Mouse (Mus musculus) liver, embryonic 13.5 days (tissue): ENCODE measurements around the gene Zfhx3. TPM values are rescaled to one million over a fixed set of nuclear protein-coding genes. Genes with fewer than 3 reads are reported as not detected.
A peak's percentile ranks its signal among the peaks of the same experiment; 100 is the strongest.

Source experiments
- ATAC-seq: fragments of 200-750 bp; cut with Nextera tagmentation; 2 replicates; pipeline ENCODE4 v1.8.0; 2017; ENCODE audit warnings: low read depth, mild to moderate bottlenecking, moderate number of reproducible peaks, moderate library complexity
- DNase-seq: peaks from one replicate; pipeline ENCODE4 v3.0.0; 2022
- H3K27ac ChIP-seq: fragments of 300-500 bp; sonication (generic); 2 replicates; pipeline ENCODE4 v1.5.1; 2015; ENCODE audit warnings: moderate library complexity, mild to moderate bottlenecking, inconsistent platforms
- H3K27me3 ChIP-seq: fragments of 300-500 bp; sonication (generic); 2 replicates; pipeline ENCODE4 v1.6.1; 2015; ENCODE audit warnings: mild to moderate bottlenecking, inconsistent platforms
- H3K36me3 ChIP-seq: fragments of 300-500 bp; sonication (generic); 2 replicates; pipeline ENCODE4 v1.6.1; 2015; ENCODE audit warnings: mild to moderate bottlenecking, inconsistent platforms
- H3K4me1 ChIP-seq: fragments of 300-500 bp; sonication (generic); replicated peaks from 2 replicates; pipeline ENCODE4 v1.6.1; 2015; ENCODE audit warnings: inconsistent platforms
- H3K4me2 ChIP-seq: fragments of 300-500 bp; sonication (generic); 2 replicates; pipeline ENCODE4 v1.6.1; 2015; ENCODE audit warnings: inconsistent platforms, mild to moderate bottlenecking, moderate library complexity
- H3K4me3 ChIP-seq: fragments of 300-500 bp; sonication (generic); replicated peaks from 2 replicates; pipeline ENCODE4 v1.5.1; 2015; ENCODE audit warnings: mild to moderate bottlenecking, inconsistent platforms
- H3K9ac ChIP-seq: fragments of 300-500 bp; sonication (generic); 2 replicates; pipeline ENCODE4 v1.6.1; 2015; ENCODE audit warnings: mild to moderate bottlenecking, inconsistent platforms
- H3K9me3 ChIP-seq: fragments of 300-500 bp; sonication (generic); replicated peaks from 2 replicates; pipeline ENCODE4 v1.6.1; 2016; ENCODE audit warnings: inconsistent platforms
- WGBS: fragments of 180-500 bp; shearing (Covaris S2); methylation state at CpG from one replicate; pipeline ENCODE4 v1.1.7; 2015; ENCODE audit not compliant: insufficient replicate concordance; 5-methylcytosine and 5-hydroxymethylcytosine counted together
- polyA plus RNA-seq: library from polyadenylated mRNA; unstranded; fragments of >200 nt; fragmentation: Nextera tagmentation; extraction: Ambion mirVana; gene quantifications from 2 replicates; pipeline ENCODE4 v1.2.1, GENCODE M21; 2015

Zfhx3 gene
- polyA plus RNA-seq, 1 experiment from 2014 or later = 1.0 TPM

DNA sequence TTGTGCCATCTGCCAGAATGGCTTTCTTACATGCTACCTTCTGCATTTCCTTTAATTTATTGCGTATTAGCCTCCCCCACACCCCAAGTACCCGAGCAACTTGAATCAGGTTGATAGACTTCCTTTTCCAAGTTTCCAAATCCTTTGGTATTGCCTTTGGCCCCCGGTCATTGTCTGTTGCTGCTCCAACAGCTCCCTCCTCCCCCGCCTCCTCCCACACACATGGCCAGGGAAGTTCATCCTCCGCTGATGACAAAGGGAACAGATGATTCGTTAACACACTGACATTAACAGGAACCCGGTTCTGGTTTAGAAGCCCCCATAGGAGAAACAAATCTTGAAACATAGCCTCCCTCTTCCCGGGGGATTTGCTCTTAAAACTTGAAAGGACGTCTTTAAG lies 917.5 kb downstream of the Zfhx3 start:
- Histone ChIP-seq H3K9ac (no peak overlapping the region), H3K36me3 (0 out of 2 replicates have a peak, but pooled peaks cover 2% of the 10 kb centered on the region), H3K27ac (no peak overlapping the region), H3K9me3 (no peaks in the 10 kb centered on the region), H3K4me1 (no peaks in the 10 kb centered on the region), H3K27me3 (no peaks in the 10 kb centered on the region), H3K4me3 (no peak overlapping the region), H3K4me2 (no peak overlapping the region)
- ATAC-seq (no peak), DNase-seq (no peak)
- WGBS = 67% methylated on average over 9 of the region's 9 CpGs

DNA sequence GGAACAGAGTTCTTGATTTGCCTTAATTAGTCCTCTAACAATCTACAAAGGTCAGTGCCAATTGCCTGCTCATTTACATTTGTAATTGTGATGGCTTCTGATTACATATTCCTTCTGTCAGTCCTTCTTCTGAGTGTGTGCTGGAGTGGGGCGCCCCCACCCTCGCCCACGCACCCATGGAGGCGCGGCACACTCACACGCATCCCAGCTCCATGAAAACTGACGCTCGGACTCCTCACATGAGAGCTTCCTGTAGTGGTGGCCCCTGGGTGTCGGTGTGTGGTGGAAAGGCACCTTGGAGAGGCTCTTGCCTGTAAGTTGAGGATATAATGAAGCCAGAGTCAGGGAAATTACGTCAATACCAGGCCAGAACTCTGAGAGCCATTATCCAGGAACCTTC lies 921.0 kb downstream of the Zfhx3 start:
- H3K9me3 ChIP-seq = no peaks in the 10 kb centered on the region
- 80% methylated on average over 10 of the region's 10 CpGs for WGBS
- no peaks in the 10 kb centered on the region for H3K36me3 ChIP-seq
- no peak overlapping the region for H3K4me2 ChIP-seq
- ATAC-seq (no peak), DNase-seq (no peak)
- H3K27me3 ChIP-seq = no peaks in the 10 kb centered on the region
- H3K4me1 ChIP-seq = peaks cover 24% of the 10 kb centered on the region
- no peak overlapping the region for H3K9ac ChIP-seq
- no peak overlapping the region for H3K27ac ChIP-seq
- no peak overlapping the region for H3K4me3 ChIP-seq

DNA sequence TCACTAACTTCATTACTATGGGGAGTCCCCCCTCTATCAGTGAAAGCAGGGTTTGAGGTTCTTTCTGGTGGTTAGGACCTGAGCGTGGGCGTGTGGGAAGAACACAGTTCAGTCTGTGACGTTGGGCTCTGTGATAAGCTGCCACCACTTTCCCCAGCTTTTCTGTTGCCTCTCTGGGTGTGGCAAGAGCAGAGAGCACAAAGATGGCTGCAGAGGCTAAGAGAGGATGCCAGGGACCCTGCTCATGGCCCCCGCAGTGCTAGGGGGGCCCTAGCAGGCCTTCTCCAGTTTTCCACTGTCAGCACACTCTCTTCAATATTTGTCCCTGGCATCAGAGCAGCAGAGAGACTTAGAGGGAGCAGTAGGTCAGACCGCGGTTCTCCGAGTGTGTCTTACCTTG lies 924.0 kb downstream of the Zfhx3 start:
- H3K27ac ChIP-seq = no peak overlapping the region
- H3K36me3 ChIP-seq = no peaks in the 10 kb centered on the region
- WGBS = 46% methylated on average over 7 of the region's 7 CpGs
- peaks cover 29% of the 10 kb centered on the region for H3K4me1 ChIP-seq
- DNase-seq (no peak), ATAC-seq (peak; percentile 63; the same call in 1 of the 2 replicates)
- H3K4me2 ChIP-seq = no peak overlapping the region
- H3K27me3 ChIP-seq = no peaks in the 10 kb centered on the region
- H3K9me3 ChIP-seq = no peaks in the 10 kb centered on the region
- H3K9ac ChIP-seq = no peak overlapping the region
- no peak overlapping the region for H3K4me3 ChIP-seq

DNA sequence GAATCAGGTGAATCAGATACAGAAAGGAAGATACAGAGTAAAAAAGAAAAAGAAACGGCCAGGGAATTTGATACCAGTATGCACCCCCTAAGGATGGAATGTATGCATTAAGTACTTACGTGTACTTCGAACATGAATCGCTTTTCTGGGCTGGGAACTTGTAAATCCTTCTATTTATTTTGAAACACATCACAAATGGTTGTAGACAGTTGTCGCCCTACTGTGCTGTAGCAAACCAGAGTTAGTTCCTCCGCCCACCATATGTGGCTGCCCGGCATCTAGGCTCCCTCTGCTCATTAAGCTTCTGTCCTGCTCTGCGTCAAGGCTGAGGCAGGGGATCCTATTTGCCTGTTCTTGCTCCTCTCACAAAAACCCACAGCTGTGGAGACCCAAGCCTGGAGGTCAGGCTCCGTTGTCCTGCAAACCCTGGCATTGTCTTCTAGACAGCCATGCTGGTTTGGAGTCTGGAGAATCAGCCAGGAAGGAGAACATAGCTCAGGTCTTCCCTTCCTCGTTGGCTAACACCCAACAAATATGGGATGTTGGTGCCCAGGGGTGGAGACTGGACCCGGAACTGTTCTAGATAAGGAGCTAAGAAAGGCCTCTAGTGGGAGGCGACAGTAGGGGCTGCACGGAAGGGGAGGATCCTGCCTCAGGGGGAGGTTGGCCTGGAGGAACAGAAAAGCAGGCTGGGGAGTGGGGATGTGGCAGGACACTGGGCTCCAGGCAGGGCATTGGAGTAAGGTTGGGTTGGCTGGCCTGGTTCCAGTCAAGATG lies 925.2 kb downstream of the Zfhx3 start:
- Histone ChIP-seq H3K9me3 (no peaks in the 10 kb centered on the region), H3K4me1 (peaks cover 29% of the 10 kb centered on the region), H3K27me3 (no peaks in the 10 kb centered on the region), H3K27ac (peak overlapping the region; percentile 34; the same call in 1 of the 2 replicates), H3K4me3 (no peak overlapping the region), H3K4me2 (peak overlapping the region; percentile 35), H3K36me3 (no peaks in the 10 kb centered on the region), H3K9ac (no peak overlapping the region)
- ATAC-seq (peak; percentile 83), DNase-seq (no peak)
- 48% methylated on average over 13 of the region's 13 CpGs for WGBS

DNA sequence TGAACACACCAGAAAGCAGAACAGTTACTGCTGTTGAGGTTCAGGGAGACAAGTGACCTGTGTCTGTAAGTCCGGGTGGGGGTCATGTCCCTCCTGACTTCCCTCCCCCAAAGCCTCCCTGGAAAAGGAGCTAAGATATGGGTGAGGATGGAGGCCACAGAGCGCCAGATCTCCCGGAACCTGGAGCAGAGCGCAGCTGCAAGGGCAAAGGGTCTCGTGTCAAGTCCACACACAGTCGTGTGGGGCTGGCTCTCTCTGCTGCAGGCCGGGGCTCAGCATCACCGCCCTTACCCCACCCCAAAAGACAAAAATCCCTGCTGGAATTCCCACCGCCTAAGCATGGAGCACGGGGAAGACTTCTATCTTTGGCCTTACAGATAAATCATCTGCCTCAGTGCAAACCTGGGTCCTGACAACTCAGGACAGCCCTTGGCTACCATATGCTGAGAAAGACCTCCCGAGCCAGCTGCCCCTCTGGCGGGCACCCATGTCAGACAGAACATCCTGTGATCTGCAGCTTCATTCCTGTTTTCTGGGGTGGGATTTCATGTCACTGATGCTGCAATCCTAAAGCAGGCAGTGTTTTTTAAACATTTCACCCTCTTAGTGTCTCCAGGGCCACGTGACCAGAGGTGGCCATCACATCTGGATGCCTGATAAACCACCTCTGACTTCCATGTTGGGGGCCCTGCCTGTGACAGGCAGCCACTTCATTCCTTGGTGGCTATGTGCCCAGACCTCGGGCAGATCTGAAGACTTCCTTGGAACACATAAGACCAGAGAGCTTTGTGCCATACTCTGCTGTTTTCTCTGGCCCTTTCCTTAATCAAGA lies 926.0 kb downstream of the Zfhx3 start:
- H3K9me3 ChIP-seq = no peaks in the 10 kb centered on the region
- no peaks in the 10 kb centered on the region for H3K36me3 ChIP-seq
- peaks cover 29% of the 10 kb centered on the region for H3K4me1 ChIP-seq
- H3K27me3 ChIP-seq = no peaks in the 10 kb centered on the region
- H3K9ac ChIP-seq = 0 out of 2 replicates have a peak overlapping the region, but pooled peaks have one; percentile 33
- H3K4me3 ChIP-seq = no peak overlapping the region
- DNase-seq = no peak
- H3K4me2 ChIP-seq = peak overlapping the region; percentile 35; the same call in 1 of the 2 replicates
- WGBS = 69% methylated on average over 14 of the region's 14 CpGs
- ATAC-seq = no peak; the same call in 1 of the 2 replicates
- H3K27ac ChIP-seq = no peak overlapping the region

DNA sequence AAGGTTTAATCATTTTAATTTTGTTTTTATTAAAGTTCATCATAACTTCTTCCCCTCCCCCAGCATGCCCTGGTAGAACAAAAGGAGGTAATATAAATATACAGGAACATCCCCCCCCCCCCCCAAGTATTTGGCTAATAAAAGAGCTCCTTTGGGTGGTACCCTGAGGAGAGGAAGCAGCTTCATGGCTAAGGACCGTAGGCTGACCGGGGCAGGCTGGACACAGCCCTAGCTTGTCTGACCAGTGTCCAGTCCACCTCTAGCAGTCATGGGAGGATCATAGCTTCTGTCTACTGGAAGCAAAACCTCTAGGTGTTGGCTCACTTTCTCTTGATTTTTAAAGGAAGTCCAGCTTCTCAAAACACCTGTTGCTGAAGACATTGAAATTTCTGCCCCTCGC lies 927.0 kb downstream of the Zfhx3 start:
- H3K27me3 ChIP-seq = no peaks in the 10 kb centered on the region
- 74% methylated on average over 3 of the region's 3 CpGs for WGBS
- H3K27ac ChIP-seq = no peak overlapping the region
- H3K4me2 ChIP-seq = no peak overlapping the region
- peaks cover 29% of the 10 kb centered on the region for H3K4me1 ChIP-seq
- no peak overlapping the region for H3K9ac ChIP-seq
- H3K9me3 ChIP-seq = no peaks in the 10 kb centered on the region
- no peaks in the 10 kb centered on the region; the same call in 1 of the 2 replicates for H3K36me3 ChIP-seq
- ATAC-seq (no peak), DNase-seq (no peak)
- H3K4me3 ChIP-seq = no peak overlapping the region

DNA sequence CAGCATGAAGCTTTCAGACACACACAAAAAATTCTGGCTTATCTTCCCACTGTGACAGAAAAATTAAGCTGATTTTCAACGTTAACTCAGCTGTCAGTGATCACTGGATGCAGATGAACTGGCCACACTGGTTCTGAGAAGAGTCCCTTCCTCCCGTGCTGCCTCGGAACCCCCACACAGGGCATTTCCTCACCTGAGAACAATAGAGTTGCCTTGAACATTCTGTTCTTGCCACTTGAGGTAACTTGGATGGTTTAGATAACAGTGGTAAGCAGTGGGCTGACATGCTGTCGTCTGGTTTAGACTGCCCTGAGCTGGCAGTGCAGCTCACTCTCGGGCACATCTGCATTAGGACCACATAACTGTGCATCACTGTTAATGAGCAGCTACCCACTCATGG lies 927.5 kb downstream of the Zfhx3 start:
- Histone ChIP-seq H3K4me1 (peaks cover 29% of the 10 kb centered on the region), H3K36me3 (no peaks in the 10 kb centered on the region; the same call in 1 of the 2 replicates), H3K27ac (no peak overlapping the region), H3K9ac (no peak overlapping the region), H3K4me3 (no peak overlapping the region), H3K27me3 (no peaks in the 10 kb centered on the region), H3K4me2 (no peak overlapping the region), H3K9me3 (no peaks in the 10 kb centered on the region)
- no peak for ATAC-seq
- WGBS = 46% methylated on average over 5 of the region's 5 CpGs
- DNase-seq = no peak

DNA sequence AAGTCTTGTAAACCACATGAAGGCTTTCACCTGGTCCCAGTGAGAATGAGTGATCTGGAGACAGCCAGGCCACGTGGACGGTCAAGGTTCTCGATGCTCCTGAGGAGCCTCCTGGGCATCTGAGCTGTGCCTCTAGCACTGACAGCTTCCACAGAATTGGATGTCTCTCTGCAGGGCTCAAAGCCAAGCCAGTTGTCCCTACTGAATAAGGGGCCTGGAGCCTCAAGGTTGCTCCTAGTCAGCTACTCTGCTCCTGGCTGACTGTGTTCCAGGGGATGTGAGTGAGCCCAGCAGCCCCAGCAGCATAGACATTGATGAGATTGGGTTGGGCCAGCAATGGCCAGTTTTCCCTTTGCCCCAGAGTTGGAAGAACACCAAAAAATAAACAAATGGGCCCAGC lies 927.9 kb downstream of the Zfhx3 start:
- 89% methylated on average over 3 of the region's 3 CpGs for WGBS
- no peaks in the 10 kb centered on the region; the same call in 1 of the 2 replicates for H3K36me3 ChIP-seq
- H3K4me2 ChIP-seq = no peak overlapping the region
- H3K9me3 ChIP-seq = no peaks in the 10 kb centered on the region
- H3K9ac ChIP-seq = no peak overlapping the region
- H3K27me3 ChIP-seq = no peaks in the 10 kb centered on the region
- DNase-seq = no peak
- H3K4me3 ChIP-seq = no peak overlapping the region
- ATAC-seq = no peak
- peaks cover 29% of the 10 kb centered on the region for H3K4me1 ChIP-seq
- no peak overlapping the region for H3K27ac ChIP-seq

DNA sequence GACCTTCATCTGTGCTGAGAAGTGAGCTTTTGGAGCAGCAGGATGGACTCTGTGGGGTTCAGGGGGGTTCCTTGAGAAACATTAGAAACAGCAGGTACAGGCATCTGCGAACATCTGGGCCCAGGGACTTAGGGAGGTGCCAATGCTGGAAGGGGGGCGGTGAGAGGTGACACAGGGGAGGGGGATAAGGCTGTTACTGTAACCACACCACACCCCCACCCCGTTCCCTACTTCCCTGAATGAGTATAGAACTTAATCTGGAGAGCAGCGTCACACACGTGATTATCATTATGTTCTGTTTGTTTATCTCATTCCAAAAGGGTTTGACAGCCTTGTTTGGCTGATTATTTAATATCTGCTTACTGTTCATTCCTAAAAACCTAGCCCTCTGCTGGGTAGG lies 933.3 kb downstream of the Zfhx3 start:
- Histone ChIP-seq H3K4me3 (no peak overlapping the region), H3K36me3 (no peaks in the 10 kb centered on the region; the same call in 1 of the 2 replicates), H3K9ac (no peak overlapping the region), H3K9me3 (no peaks in the 10 kb centered on the region), H3K4me1 (0 out of 2 replicates have a peak, but pooled peaks cover 7% of the 10 kb centered on the region), H3K4me2 (no peak overlapping the region), H3K27me3 (no peaks in the 10 kb centered on the region), H3K27ac (no peak overlapping the region)
- ATAC-seq (peak; percentile 65; the same call in 1 of the 2 replicates), DNase-seq (no peak)
- 36% methylated on average over 5 of the region's 5 CpGs for WGBS

DNA sequence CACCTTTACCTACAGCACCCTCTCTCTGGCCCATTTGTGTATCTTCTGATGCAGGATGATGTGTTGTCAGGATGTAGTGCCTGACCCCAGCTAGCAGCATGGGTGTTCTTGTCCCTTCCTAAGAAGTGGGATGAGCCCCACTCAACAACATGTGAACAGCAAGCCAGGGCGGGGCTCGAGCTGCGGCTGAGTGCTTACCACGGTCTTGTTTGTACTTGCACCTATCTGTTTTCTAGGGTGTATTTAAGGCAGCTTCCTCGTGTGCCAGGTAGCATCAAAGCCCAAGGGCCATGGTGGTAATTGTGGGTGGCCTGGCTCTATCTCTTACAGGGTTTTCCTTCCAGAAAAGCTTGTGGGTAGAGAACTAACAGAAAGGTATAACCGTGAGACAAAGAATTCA lies 937.7 kb downstream of the Zfhx3 start:
- Histone ChIP-seq H3K4me2 (no peak overlapping the region), H3K27ac (no peak overlapping the region), H3K9me3 (no peaks in the 10 kb centered on the region), H3K9ac (no peak overlapping the region), H3K4me3 (no peak overlapping the region), H3K27me3 (no peaks in the 10 kb centered on the region), H3K36me3 (no peaks in the 10 kb centered on the region), H3K4me1 (peaks cover 9% of the 10 kb centered on the region; the same call in 1 of the 2 replicates)
- WGBS = 65% methylated on average over 6 of the region's 6 CpGs
- DNase-seq (no peak), ATAC-seq (no peak)

DNA sequence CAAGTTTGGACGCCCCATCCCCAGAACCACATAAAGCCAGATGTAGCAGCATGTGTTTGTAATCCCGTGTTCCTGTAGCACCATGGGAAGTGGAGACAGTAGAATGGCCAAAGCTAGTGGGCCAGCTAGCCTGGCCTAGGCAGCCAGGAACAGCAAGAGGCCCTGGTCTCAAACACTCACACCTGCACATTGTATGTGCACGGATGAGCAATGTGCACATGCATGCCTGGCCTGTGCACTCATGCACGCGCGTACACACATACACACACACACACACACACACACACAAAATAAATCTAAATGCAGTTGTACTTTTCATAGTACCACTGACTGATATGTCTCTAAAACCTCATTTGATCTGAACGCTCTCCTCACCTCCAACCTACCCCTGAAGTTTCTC lies 938.9 kb downstream of the Zfhx3 start:
- Histone ChIP-seq H3K27ac (no peak overlapping the region), H3K4me3 (no peak overlapping the region), H3K9ac (no peak overlapping the region), H3K4me1 (peaks cover 5% of the 10 kb centered on the region; the same call in 1 of the 2 replicates), H3K27me3 (no peaks in the 10 kb centered on the region), H3K36me3 (no peaks in the 10 kb centered on the region), H3K9me3 (no peaks in the 10 kb centered on the region), H3K4me2 (no peak overlapping the region)
- 83% methylated on average over 7 of the region's 7 CpGs for WGBS
- no peak for DNase-seq
- ATAC-seq = no peak
